24 mouse cellular contexts compared by ENCODE assay signal in the genomic region with DNA sequence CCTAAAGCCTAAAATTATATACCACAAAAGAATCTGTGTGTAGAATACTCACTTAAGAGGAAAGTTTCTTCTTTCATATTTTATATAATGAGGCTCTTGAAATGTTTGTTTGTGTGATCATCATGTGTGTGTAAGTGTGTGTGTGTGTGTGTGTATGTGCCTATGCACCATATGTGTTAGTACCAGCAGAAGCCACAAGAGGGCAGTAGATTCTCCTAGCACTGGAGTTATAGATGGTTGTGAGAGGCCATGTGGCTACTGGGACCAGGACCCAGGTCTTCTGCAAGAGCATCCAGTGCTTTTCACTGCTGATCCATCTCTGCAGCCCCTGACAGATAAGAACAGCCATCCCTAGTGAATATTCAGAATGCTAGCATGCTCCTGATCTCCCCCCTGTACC.
DNase-seq lines count a peak whose midpoint lies in the region; ATAC-seq and TF ChIP-seq lines count a peak whose summit lies in the region.
"Had no signal": no experiment of that assay in that cellular context is flagged by ENCODE, and none has a peak within 500 bp of the region (broad histone marks: within the 10 kb centered on the region; RNA-seq: fewer than 3 reads in every experiment).

No protein-coding gene starts in this region.

- H3K27me3 ChIP-seq in midbrain, postnatal 0 days (ENCODE audit: insufficient read depth, low read length) = no peaks in the 10 kb centered on the region
- H3K27me3 ChIP-seq in midbrain, embryonic 10.5 days (ENCODE audit: low read depth, poor library complexity, severe bottlenecking) = no peaks in the 10 kb centered on the region
- H3K27me3 ChIP-seq: heart, embryonic 13.5 days; hindbrain, embryonic 15.5 days; liver, embryonic 12.5 days; megakaryocyte, embryonic 14.5 days; neural tube, embryonic 12.5 days; Patski had no signal

- TF ChIP-seq CTCF in layer of hippocampus, adult 2 months (conservative IDR thresholded peaks at IDR 0.05) = peak; percentile 63
- TF ChIP-seq CTCF in midbrain, postnatal 0 days (IDR thresholded peaks at IDR 0.05) = peak; percentile 43

- no peaks in the 10 kb centered on the region for H3K4me1 ChIP-seq in midbrain, postnatal 0 days (ENCODE audit: insufficient read depth, low read length)
- H3K4me1 ChIP-seq in midbrain, embryonic 10.5 days = peaks cover 6% of the 10 kb centered on the region
- H3K4me1 ChIP-seq: megakaryocyte, embryonic 14.5 days had no signal

- no peaks in the 10 kb centered on the region for H3K36me3 ChIP-seq in midbrain, postnatal 0 days (ENCODE audit: insufficient read depth, low read length)
- no peaks in the 10 kb centered on the region for H3K36me3 ChIP-seq in midbrain, embryonic 10.5 days
- H3K36me3 ChIP-seq: forebrain, embryonic 10.5 days; heart, embryonic 13.5 days; hindbrain, embryonic 15.5 days; limb, embryonic 10.5 days; liver, embryonic 12.5 days; neural tube, embryonic 12.5 days had no signal

- no peaks in the 10 kb centered on the region for H3K9me3 ChIP-seq in midbrain, postnatal 0 days (ENCODE audit: low read length)
- H3K9me3 ChIP-seq in midbrain, embryonic 10.5 days (replicated peaks) = peaks cover 3% of the 10 kb centered on the region; the same call in 1 of the 2 replicates
- H3K9me3 ChIP-seq: forebrain, embryonic 10.5 days; heart, embryonic 13.5 days; hindbrain, embryonic 15.5 days; limb, embryonic 10.5 days; liver, embryonic 12.5 days; neural tube, embryonic 12.5 days had no signal

- H3K4me2 ChIP-seq in midbrain, postnatal 0 days (ENCODE audit: low read depth, low read length, poor library complexity, severe bottlenecking) = no peak overlapping the region
- H3K4me2 ChIP-seq: heart, embryonic 13.5 days; hindbrain, embryonic 15.5 days; liver, embryonic 12.5 days; neural tube, embryonic 12.5 days had no signal

- H3K27ac ChIP-seq in layer of hippocampus, adult 2 months = no peak overlapping the region
- H3K27ac ChIP-seq in midbrain, postnatal 0 days (ENCODE audit: low read depth, low read length) = no peak overlapping the region
- H3K27ac ChIP-seq in midbrain, embryonic 10.5 days (replicated peaks) = no peak overlapping the region
- H3K27ac ChIP-seq: forebrain, embryonic 10.5 days; heart, embryonic 13.5 days; hindbrain, embryonic 15.5 days; limb, embryonic 10.5 days; liver, embryonic 12.5 days; neural tube, embryonic 12.5 days had no signal

- ATAC-seq in CD4-positive, CD25-positive, alpha-beta regulatory T cell, adult 4 months = no peak
- no peak for ATAC-seq in midbrain, postnatal 0 days (ENCODE audit: low FRiP score)
- ATAC-seq: forebrain, postnatal 0 days; liver, embryonic 12.5 days; Patski had no signal

- no peak overlapping the region for H3K9ac ChIP-seq in midbrain, postnatal 0 days (replicated peaks; ENCODE audit: low read length, poor library complexity, severe bottlenecking)
- H3K9ac ChIP-seq: forebrain, postnatal 0 days; heart, embryonic 13.5 days; hindbrain, embryonic 15.5 days; liver, embryonic 12.5 days; neural tube, embryonic 12.5 days had no signal

- DNase-seq in CD4-positive, CD25-positive, alpha-beta regulatory T cell, adult 2 months (ENCODE audit: low read depth, low spot score) = peak; percentile 23
- DNase-seq in layer of hippocampus, adult 2 months (ENCODE audit: low spot score in 2 of 2) = no peak
- DNase-seq in layer of hippocampus, postnatal 25 days (ENCODE audit: extremely low spot score in 1 of 2, low spot score in 1 of 2) = no peak
- DNase-seq in midbrain, postnatal 0 days (ENCODE audit: low spot score) = no peak
- no peak for DNase-seq in midbrain, embryonic 10.5 days (ENCODE audit: low spot score)
- DNase-seq in adrenal gland, postnatal 10 days = no peak
- no peak for DNase-seq in B cell, adult 2 months
- DNase-seq: adrenal gland, postnatal 25 days; forebrain, postnatal 0 days; heart, postnatal 4 days; kidney, adult 2 months; kidney, postnatal 10 days; lung, postnatal 14 days; right cerebral cortex, postnatal 4 days; thymus, postnatal 14 days had no signal

- H3K4me3 ChIP-seq in layer of hippocampus, adult 2 months = no peak overlapping the region
- H3K4me3 ChIP-seq in midbrain, postnatal 0 days (ENCODE audit: low read depth, low read length) = no peak overlapping the region
- no peak overlapping the region for H3K4me3 ChIP-seq in midbrain, embryonic 10.5 days
- H3K4me3 ChIP-seq: forebrain, embryonic 10.5 days; heart, embryonic 13.5 days; hindbrain, embryonic 15.5 days; limb, embryonic 10.5 days; liver, embryonic 12.5 days; megakaryocyte, embryonic 14.5 days; neural tube, embryonic 12.5 days had no signal
